Mouse (Mus musculus) E14TG2a.4 (cell line): Measurements from ENCODE around the gene Map1lc3b.

Source experiments
- H3K27me3 ChIP-seq: 2 replicates; pipeline ENCODE4 v1.6.1; 2014; ENCODE audit warnings: low read length, control low read depth; ENCODE audit not compliant: insufficient read depth
- H3K36me3 ChIP-seq: 2 replicates; pipeline ENCODE4 v1.6.1; 2014; ENCODE audit warnings: low read length, control low read depth; ENCODE audit not compliant: insufficient read depth
- H3K4me1 ChIP-seq: replicated peaks from 2 replicates; pipeline ENCODE4 v1.6.1; 2014; ENCODE audit warnings: low read depth, low read length, control low read depth
- H3K4me3 ChIP-seq: replicated peaks from 2 replicates; pipeline ENCODE4 v1.5.1; 2014; ENCODE audit warnings: mild to moderate bottlenecking, low read length
- H3K9me3 ChIP-seq: 2 replicates; pipeline ENCODE4 v1.6.1; 2014; ENCODE audit warnings: low read length, control low read depth
- CTCF ChIP-seq: conservative IDR thresholded peaks from 2 replicates; pipeline ENCODE4 v1.5.1; 2014; ENCODE audit warnings: low read length
- NANOG ChIP-seq: IDR thresholded peaks from 2 replicates; pipeline ENCODE4 v1.6.1; 2014; ENCODE audit warnings: borderline replicate concordance, low read length, mixed read lengths
- POU5F1 ChIP-seq: IDR thresholded peaks from 2 replicates; pipeline ENCODE4 v1.6.1; 2014; ENCODE audit warnings: low read length, borderline replicate concordance

The Map1lc3b gene

DNA sequence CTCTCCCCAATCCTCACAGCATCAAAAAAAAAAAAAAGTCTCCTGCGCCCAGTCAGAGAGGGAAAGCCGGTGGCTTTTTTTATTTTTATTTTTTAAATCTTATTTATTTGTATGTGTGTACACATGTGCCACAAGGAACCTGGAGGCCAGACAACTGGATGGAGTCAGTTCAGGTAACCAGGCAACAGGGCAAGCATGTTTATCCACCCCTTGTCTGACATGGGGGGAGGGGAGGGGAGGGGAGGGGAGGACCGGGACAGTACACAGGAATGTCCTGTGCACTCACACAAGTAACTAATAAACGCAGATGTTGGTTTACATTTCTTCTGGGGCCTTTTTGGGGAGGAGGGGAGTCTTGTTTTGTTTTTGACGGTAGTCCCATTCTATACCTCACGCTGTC lies 26.5 kb upstream of the Map1lc3b start:
- peaks cover 60% of the 10 kb centered on the region for H3K36me3 ChIP-seq
- no peaks in the 10 kb centered on the region for H3K9me3 ChIP-seq
- H3K27me3 ChIP-seq, result no peaks in the 10 kb centered on the region
- TF ChIP-seq CTCF (no peak), POU5F1 (no peak), NANOG (no peak)
- H3K4me1 ChIP-seq, result peaks cover 75% of the 10 kb centered on the region
- H3K4me3 ChIP-seq, result no peak overlapping the region

- TF ChIP-seq CTCF (no peak), NANOG (no peak)
- H3K27me3 ChIP-seq, result no peaks in the 10 kb centered on the region
- peaks cover 90% of the 10 kb centered on the region for H3K4me1 ChIP-seq
- H3K4me3 ChIP-seq, result no peak overlapping the region
- H3K36me3 ChIP-seq, result peaks cover 36% of the 10 kb centered on the region
- no peaks in the 10 kb centered on the region for H3K9me3 ChIP-seq
These were observed 21.8 kb upstream of the Map1lc3b start for GRCm38 (mm10) chr8:121568321-121568720.

DNA sequence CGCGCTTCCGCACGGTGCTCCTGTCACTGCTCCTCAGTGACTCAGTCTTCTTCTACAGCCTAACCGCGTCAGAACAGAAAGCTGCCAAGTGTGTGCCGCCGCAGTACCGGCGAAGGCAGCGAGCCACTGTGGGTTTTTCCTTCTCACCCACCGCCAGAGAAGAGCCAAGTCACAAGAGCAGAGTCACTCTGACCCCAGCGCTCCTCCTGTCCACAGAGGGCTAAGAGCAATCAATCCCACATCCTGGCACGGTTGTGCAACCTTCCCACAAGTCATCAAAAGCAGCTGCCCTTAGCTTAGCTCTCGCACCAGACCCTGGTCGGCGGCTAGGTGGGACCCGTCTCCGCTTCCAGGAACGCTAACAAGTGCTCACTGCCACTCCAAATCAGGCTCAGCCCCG lies 19.8 kb upstream of the Map1lc3b start:
- Histone ChIP-seq H3K4me3 (peak overlapping the region; percentile 75), H3K36me3 (peaks cover 38% of the 10 kb centered on the region), H3K27me3 (no peaks in the 10 kb centered on the region), H3K4me1 (peaks cover 95% of the 10 kb centered on the region), H3K9me3 (no peaks in the 10 kb centered on the region)
- no peak for TF ChIP-seq CTCF
- TF ChIP-seq NANOG, result no peak
- no peak for TF ChIP-seq POU5F1

GRCm38 (mm10) chr8:121570801-121571200 lies 19.4 kb upstream of the Map1lc3b start:
- Histone ChIP-seq H3K4me3 (peak overlapping the region; percentile 75), H3K9me3 (no peaks in the 10 kb centered on the region), H3K27me3 (no peaks in the 10 kb centered on the region), H3K4me1 (peaks cover 95% of the 10 kb centered on the region), H3K36me3 (peaks cover 33% of the 10 kb centered on the region)
- TF ChIP-seq NANOG (no peak), POU5F1 (no peak), CTCF (no peak)

DNA sequence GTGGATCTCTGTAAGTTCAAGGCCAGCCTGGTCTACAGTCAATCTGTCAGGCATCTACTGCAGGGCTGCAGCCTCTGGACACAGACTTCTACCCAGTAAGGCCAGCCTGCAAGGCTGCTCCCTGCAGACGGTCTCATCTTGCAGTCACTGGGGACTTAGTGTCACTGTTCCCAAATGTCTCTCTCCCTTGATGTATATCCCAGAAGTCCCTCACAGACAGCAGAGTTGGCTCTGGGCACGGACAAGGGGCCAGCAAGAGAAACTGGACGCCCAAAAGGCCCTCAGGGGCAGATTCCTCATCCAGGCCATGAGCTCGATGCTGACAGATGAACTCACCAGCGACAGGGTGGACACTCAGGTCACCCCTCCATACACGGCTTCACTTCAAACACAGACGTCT lies 18.0 kb upstream of the Map1lc3b start:
- TF ChIP-seq NANOG (no peak), CTCF (no peak), POU5F1 (no peak)
- Histone ChIP-seq H3K4me3 (no peak overlapping the region), H3K27me3 (no peaks in the 10 kb centered on the region)

DNA sequence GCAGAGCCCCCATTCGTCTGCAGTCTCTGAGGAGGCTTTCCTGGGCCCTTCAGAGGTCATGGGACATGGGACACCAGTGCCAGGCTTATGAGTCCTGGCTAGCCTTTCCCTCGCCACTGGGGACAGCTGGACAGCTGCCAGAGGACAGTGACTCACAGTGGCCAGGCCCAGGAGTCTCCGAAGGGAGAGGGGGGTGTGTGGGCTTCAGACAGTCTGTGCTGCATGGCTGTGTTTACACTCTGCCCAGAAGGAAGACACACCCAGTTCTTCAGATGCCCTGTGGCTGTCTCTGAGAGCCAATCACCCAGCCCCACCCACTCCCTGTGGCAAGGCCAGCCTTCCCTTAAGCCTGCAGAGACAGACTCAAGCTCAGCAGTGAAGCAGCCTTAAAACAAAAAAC lies 16.9 kb upstream of the Map1lc3b start:
- peaks cover 25% of the 10 kb centered on the region; the same call in 1 of the 2 replicates for H3K36me3 ChIP-seq
- peak overlapping the region; percentile 32; the same call in 1 of the 2 replicates for H3K4me3 ChIP-seq
- TF ChIP-seq CTCF (no peak), NANOG (no peak), POU5F1 (no peak)
- peaks cover 93% of the 10 kb centered on the region for H3K4me1 ChIP-seq
- no peaks in the 10 kb centered on the region for H3K9me3 ChIP-seq
- H3K27me3 ChIP-seq, result no peaks in the 10 kb centered on the region

More for the DNA sequence above, 18.0 kb upstream of the Map1lc3b start:
- peaks cover 95% of the 10 kb centered on the region for H3K4me1 ChIP-seq
- no peaks in the 10 kb centered on the region for H3K9me3 ChIP-seq
- H3K36me3 ChIP-seq, result peaks cover 25% of the 10 kb centered on the region; the same call in 1 of the 2 replicates

GRCm38 (mm10) chr8:121575661-121576060 lies 14.5 kb upstream of the Map1lc3b start:
- no peak overlapping the region for H3K4me3 ChIP-seq
- TF ChIP-seq NANOG (no peak), POU5F1 (no peak), CTCF (no peak)

DNA sequence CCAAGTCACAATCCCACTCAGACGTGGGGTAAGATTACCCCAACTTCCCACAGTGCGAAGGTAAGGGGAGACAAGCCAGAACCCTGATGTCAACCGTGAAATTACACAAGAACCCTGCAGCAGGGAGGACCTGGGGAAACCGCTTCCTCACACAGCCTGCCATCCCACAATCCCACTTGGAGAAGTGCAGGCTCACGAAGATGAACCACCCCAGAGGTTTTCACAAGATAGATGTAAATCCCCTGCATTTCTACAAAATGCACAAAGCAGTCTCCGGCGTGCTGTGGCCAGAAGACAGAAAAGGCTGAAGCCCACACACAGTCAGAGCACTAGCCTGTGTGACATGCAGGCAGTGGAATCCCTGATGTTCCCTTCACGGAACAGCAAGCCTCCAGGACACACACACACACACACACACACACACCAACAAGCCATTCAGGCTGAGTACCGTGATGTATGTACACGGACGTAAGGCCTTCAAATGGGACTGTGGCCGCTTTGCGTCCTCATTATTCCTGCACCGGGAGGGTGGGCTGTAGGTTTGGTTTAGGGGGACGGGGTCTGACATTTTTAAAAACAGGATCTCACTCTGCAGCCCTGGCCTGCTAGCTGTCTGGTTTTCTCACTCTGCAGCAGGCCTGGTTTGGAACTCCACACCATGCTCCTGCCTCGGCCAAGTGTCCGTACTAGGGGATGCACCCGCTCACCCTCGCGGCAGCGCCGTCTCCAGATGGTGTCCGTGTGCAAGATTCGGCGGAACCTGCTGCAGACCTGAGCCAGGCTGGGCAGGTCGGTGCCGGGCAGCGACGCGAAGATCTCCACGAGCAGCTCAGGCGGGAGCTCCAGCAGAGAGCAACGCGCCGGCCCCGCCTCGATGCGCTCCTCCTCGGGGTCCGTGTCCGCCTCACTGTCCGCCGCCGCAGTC lies 12.1 kb upstream of the Map1lc3b start:
- TF ChIP-seq POU5F1 (no peak), NANOG (no peak), CTCF (no peak)
- Histone ChIP-seq H3K36me3 (peaks cover 14% of the 10 kb centered on the region; the same call in 1 of the 2 replicates), H3K9me3 (no peaks in the 10 kb centered on the region), H3K27me3 (no peaks in the 10 kb centered on the region), H3K4me1 (peaks cover 79% of the 10 kb centered on the region), H3K4me3 (peak overlapping the region; percentile 95)

More at GRCm38 (mm10) chr8:121575661-121576060, 14.5 kb upstream of the Map1lc3b start:
- H3K4me1 ChIP-seq, result peaks cover 89% of the 10 kb centered on the region
- H3K9me3 ChIP-seq, result no peaks in the 10 kb centered on the region
- no peaks in the 10 kb centered on the region for H3K27me3 ChIP-seq
- H3K36me3 ChIP-seq, result peaks cover 25% of the 10 kb centered on the region; the same call in 1 of the 2 replicates
